Mouse (Mus musculus): Measurements from ENCODE around the gene D430041D05Rik.

DNA sequence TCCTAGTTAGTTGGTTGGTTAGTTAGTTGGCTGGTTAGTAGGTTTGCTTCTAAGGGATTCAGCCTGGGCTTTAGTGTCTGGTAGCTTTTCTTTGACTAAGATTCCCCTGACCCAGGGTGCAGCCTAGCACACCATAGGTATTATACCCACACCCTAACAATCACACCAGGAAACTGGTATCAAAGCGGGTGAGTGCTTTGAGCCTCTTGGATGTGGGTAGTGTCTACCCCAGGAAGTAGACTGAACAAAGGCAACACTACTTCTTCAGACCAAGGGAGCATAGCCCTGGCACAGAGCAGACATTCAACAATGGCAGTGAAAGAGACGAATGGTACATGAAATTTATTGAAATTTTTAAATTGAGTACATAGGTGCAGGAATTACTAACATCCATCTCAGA is 24.9 kb downstream of the D430041D05Rik start:
- TF ChIP-seq CTCF (IDR thresholded peaks at IDR 0.05; ENCODE audit: low read depth) = no peak
- TF ChIP-seq EP300 (optimal IDR thresholded peaks at IDR 0.05) = no peak
